ENCODE assay signal across 8 mouse cellular contexts in genomic region chr19:46518828-46519621, GRCm38 (mm10). TPM values are rescaled to one million over a fixed set of nuclear protein-coding genes. Genes with fewer than 3 reads are reported as not detected.
DNase-seq lines count a peak whose midpoint lies in the region; ATAC-seq and TF ChIP-seq lines count a peak whose summit lies in the region.

No protein-coding gene starts in this region.

- H3K27me3 ChIP-seq in kidney, adult 2 months (replicated peaks; ENCODE audit: control insufficient read depth, insufficient read depth, low read length): no peaks in the 10 kb centered on the region
- no peaks in the 10 kb centered on the region for H3K27me3 ChIP-seq in embryonic facial prominence, embryonic 10.5 days (replicated peaks; ENCODE audit: low read depth, poor library complexity, severe bottlenecking)
- no peaks in the 10 kb centered on the region for H3K27me3 ChIP-seq in hindbrain, embryonic 15.5 days
- H3K27me3 ChIP-seq in midbrain, embryonic 13.5 days: no peaks in the 10 kb centered on the region

- TF ChIP-seq CTCF in kidney, adult 2 months (conservative IDR thresholded peaks at IDR 0.05; ENCODE audit: insufficient read depth, insufficient read length, low read depth, low read length): no peak

- H3K4me3 ChIP-seq in kidney, adult 2 months (ENCODE audit: insufficient read depth, low read depth, low read length): no peak overlapping the region
- H3K4me3 ChIP-seq in embryonic facial prominence, embryonic 10.5 days: peak overlapping the region; percentile 49
- H3K4me3 ChIP-seq in hindbrain, embryonic 15.5 days: no peak overlapping the region
- no peak overlapping the region for H3K4me3 ChIP-seq in midbrain, embryonic 13.5 days (replicated peaks)

- H3K4me1 ChIP-seq in kidney, adult 2 months (ENCODE audit: control insufficient read depth, insufficient read depth, low read length): peaks cover 27% of the 10 kb centered on the region
- H3K4me1 ChIP-seq in embryonic facial prominence, embryonic 10.5 days: peaks cover 72% of the 10 kb centered on the region
- H3K4me1 ChIP-seq in hindbrain, embryonic 15.5 days (replicated peaks): peaks cover 32% of the 10 kb centered on the region
- peaks cover 46% of the 10 kb centered on the region for H3K4me1 ChIP-seq in midbrain, embryonic 13.5 days (replicated peaks)

- 0 out of 2 replicates have a peak, but pooled peaks cover 4% of the 10 kb centered on the region for H3K36me3 ChIP-seq in kidney, adult 2 months (ENCODE audit: control insufficient read depth, insufficient read depth, low read length)
- peaks cover 32% of the 10 kb centered on the region for H3K36me3 ChIP-seq in embryonic facial prominence, embryonic 10.5 days (replicated peaks)
- peaks cover 20% of the 10 kb centered on the region for H3K36me3 ChIP-seq in hindbrain, embryonic 15.5 days
- peaks cover 29% of the 10 kb centered on the region for H3K36me3 ChIP-seq in midbrain, embryonic 13.5 days

- no peak overlapping the region for H3K27ac ChIP-seq in kidney, adult 2 months (ENCODE audit: insufficient read depth, low read depth, low read length)
- peak overlapping the region; percentile 82 for H3K27ac ChIP-seq in embryonic facial prominence, embryonic 10.5 days (replicated peaks)
- peak overlapping the region; percentile 62; the same call in 1 of the 2 replicates for H3K27ac ChIP-seq in hindbrain, embryonic 15.5 days (replicated peaks)
- H3K27ac ChIP-seq in midbrain, embryonic 13.5 days: peak overlapping the region; percentile 75

- WGBS in kidney, adult 2 months: 29% methylated on average over 5 of the region's 5 CpGs
- 11% methylated on average over 5 of the region's 5 CpGs for WGBS in embryonic facial prominence, embryonic 10.5 days
- WGBS in hindbrain, embryonic 15.5 days: 15% methylated on average over 5 of the region's 5 CpGs
- WGBS in midbrain, embryonic 13.5 days: 11% methylated on average over 5 of the region's 5 CpGs

- H3K4me2 ChIP-seq in hindbrain, embryonic 15.5 days: peak overlapping the region; percentile 35
- peak overlapping the region; percentile 46 for H3K4me2 ChIP-seq in midbrain, embryonic 13.5 days (replicated peaks)

- ATAC-seq in hindbrain, embryonic 15.5 days (ENCODE audit: low FRiP score, low read depth): no peak
- no peak for ATAC-seq in midbrain, embryonic 13.5 days

- peak; percentile 21 for DNase-seq in kidney, adult 11 months
- DNase-seq in kidney, adult 2 months: no peak
- no peak for DNase-seq in embryonic facial prominence, embryonic 10.5 days (ENCODE audit: low spot score)
- DNase-seq in cerebellum, adult 18-20 months: no peak
- no peak for DNase-seq in B cell, adult 2 months
- no peak for DNase-seq in cerebellum, adult 9-11 months

- TF ChIP-seq POLR2A in kidney, adult 2 months (IDR thresholded peaks at IDR 0.05; ENCODE audit: low read depth, low read length): no peak

- H3K9me3 ChIP-seq in embryonic facial prominence, embryonic 10.5 days: no peaks in the 10 kb centered on the region
- H3K9me3 ChIP-seq in hindbrain, embryonic 15.5 days: no peaks in the 10 kb centered on the region
- H3K9me3 ChIP-seq in midbrain, embryonic 13.5 days: no peaks in the 10 kb centered on the region

- H3K9ac ChIP-seq in hindbrain, embryonic 15.5 days: no peak overlapping the region
- peak overlapping the region; percentile 53; the same call in 1 of the 2 replicates for H3K9ac ChIP-seq in midbrain, embryonic 13.5 days (replicated peaks)

RNA-seq across cellular contexts. Expression of gene Trim8, which starts 17.5 kb away (rescaled TPM):
- 41.3 and 43.6 TPM in 2 replicates for polyA plus RNA-seq in kidney, adult 2 months (2012; rRNA removed)
- 19.5 and 20.9 TPM in 2 replicates for polyA plus RNA-seq in embryonic facial prominence, embryonic 10.5 days (2016; fragmentation: Nextera tagmentation; extraction: Ambion mirVana)
- polyA plus RNA-seq in hindbrain, embryonic 15.5 days (2015; fragmentation: Nextera tagmentation; extraction: Ambion mirVana): 27.8 and 31.9 TPM in 2 replicates
- polyA plus RNA-seq in midbrain, embryonic 13.5 days (2015; fragmentation: Nextera tagmentation; extraction: Ambion mirVana): 27.7 and 33.0 TPM in 2 replicates

RNA-seq across cellular contexts. Expression of gene Arl3, which starts 54.0 kb away (rescaled TPM):
- polyA plus RNA-seq in kidney, adult 2 months (2012; rRNA removed): 52.5 and 62.8 TPM in 2 replicates
- 196 and 200 TPM in 2 replicates for polyA plus RNA-seq in embryonic facial prominence, embryonic 10.5 days (2016; fragmentation: Nextera tagmentation; extraction: Ambion mirVana)
- polyA plus RNA-seq in hindbrain, embryonic 15.5 days (2015; fragmentation: Nextera tagmentation; extraction: Ambion mirVana): 208 and 221 TPM in 2 replicates
- polyA plus RNA-seq in midbrain, embryonic 13.5 days (2015; fragmentation: Nextera tagmentation; extraction: Ambion mirVana): 226 and 238 TPM in 2 replicates

RNA-seq across cellular contexts. Expression of gene Sfxn2, which starts 54.1 kb away (rescaled TPM):
- polyA plus RNA-seq in kidney, adult 2 months (2012; rRNA removed): 18.9 and 23.0 TPM in 2 replicates
- 21.0 and 22.6 TPM in 2 replicates for polyA plus RNA-seq in embryonic facial prominence, embryonic 10.5 days (2016; fragmentation: Nextera tagmentation; extraction: Ambion mirVana)
- 10.2 and 11.3 TPM in 2 replicates for polyA plus RNA-seq in hindbrain, embryonic 15.5 days (2015; fragmentation: Nextera tagmentation; extraction: Ambion mirVana)
- polyA plus RNA-seq in midbrain, embryonic 13.5 days (2015; fragmentation: Nextera tagmentation; extraction: Ambion mirVana): 10.3 and 11.9 TPM in 2 replicates
